Comparison of ENCODE assay signal across 23 mouse cellular contexts in the genomic region with DNA sequence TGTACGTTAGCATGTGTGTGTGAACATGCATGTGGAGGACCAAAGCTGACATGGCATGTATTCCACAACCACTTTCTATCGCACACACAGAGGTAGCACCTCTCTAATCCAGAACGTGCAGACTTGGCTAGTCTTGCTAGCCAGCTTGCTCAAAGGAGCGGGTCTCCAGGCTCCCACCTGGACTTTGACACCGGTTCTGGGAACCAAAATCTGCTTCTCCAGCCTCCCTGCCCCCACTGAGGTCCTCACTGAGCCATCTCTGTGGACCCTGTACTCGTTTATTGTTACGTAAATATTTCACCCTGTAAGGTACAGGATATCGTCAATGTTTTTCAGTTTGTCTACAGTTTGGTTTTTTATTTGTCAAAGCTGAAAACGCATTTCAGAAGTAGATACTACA. TPM values are rescaled to one million over a fixed set of nuclear protein-coding genes. Genes with fewer than 3 reads are reported as not detected.
DNase-seq lines count a peak whose midpoint lies in the region; ATAC-seq and TF ChIP-seq lines count a peak whose summit lies in the region.
"Had no signal": no experiment of that assay in that cellular context is flagged by ENCODE, and none has a peak within 500 bp of the region (broad histone marks: within the 10 kb centered on the region; RNA-seq: fewer than 3 reads in every experiment).

No protein-coding gene starts in this region.

- H3K27ac ChIP-seq in kidney, embryonic 16.5 days (ENCODE audit: low read length) = no peak overlapping the region
- no peak overlapping the region for H3K27ac ChIP-seq in kidney, embryonic 15.5 days
- H3K27ac ChIP-seq in hindbrain, postnatal 0 days = no peak overlapping the region
- H3K27ac ChIP-seq: embryonic facial prominence, embryonic 10.5 days; forebrain, embryonic 13.5 days; heart, adult 2 months; heart, embryonic 15.5 days had no signal

- 92% methylated on average over 9 of the region's 9 CpGs for WGBS in kidney, embryonic 16.5 days
- 87% methylated on average over 9 of the region's 9 CpGs for WGBS in kidney, embryonic 15.5 days
- WGBS in hindbrain, postnatal 0 days = 87% methylated on average over 9 of the region's 9 CpGs

- ATAC-seq in kidney, embryonic 16.5 days (ENCODE audit: low FRiP score, low TSS enrichment) = no peak
- ATAC-seq in kidney, embryonic 15.5 days (replicated peaks; ENCODE audit: low FRiP score) = no peak
- ATAC-seq in hindbrain, postnatal 0 days = no peak
- ATAC-seq: CD4-positive, CD25-positive, alpha-beta regulatory T cell, adult 4 months; forebrain, postnatal 0 days had no signal

- peak; percentile 35 for DNase-seq in cerebellum, adult 11-12 months
- no peak for DNase-seq in cerebellum, postnatal 14 days
- DNase-seq in kidney, adult 11 months = peak; percentile 71
- DNase-seq in kidney, adult 9 months = peak; percentile 73
- peak; percentile 44 for DNase-seq in kidney, postnatal 14 days
- DNase-seq in hindbrain, postnatal 0 days (ENCODE audit: low spot score) = no peak
- DNase-seq: adrenal gland, adult 8-10 months; adrenal gland, postnatal 36 days; B cell, adult 2 months; cerebellum, adult 11 months; forebrain, postnatal 0 days; gastrocnemius, postnatal 14 days; heart, adult 2 months; heart, postnatal 14 days had no signal

- H3K9ac ChIP-seq in kidney, embryonic 16.5 days (replicated peaks; ENCODE audit: low read length) = no peak overlapping the region
- H3K9ac ChIP-seq in kidney, embryonic 15.5 days = no peak overlapping the region
- no peak overlapping the region for H3K9ac ChIP-seq in hindbrain, postnatal 0 days (replicated peaks; ENCODE audit: low read length)
- H3K9ac ChIP-seq: forebrain, embryonic 13.5 days; forebrain, postnatal 0 days; heart, embryonic 15.5 days; hindbrain, embryonic 13.5 days had no signal

- peaks cover 25% of the 10 kb centered on the region for H3K4me1 ChIP-seq in kidney, embryonic 16.5 days (ENCODE audit: insufficient read depth, low read length)
- peaks cover 21% of the 10 kb centered on the region for H3K4me1 ChIP-seq in kidney, embryonic 15.5 days
- no peaks in the 10 kb centered on the region for H3K4me1 ChIP-seq in hindbrain, postnatal 0 days (ENCODE audit: insufficient read depth, low read length)

- no peaks in the 10 kb centered on the region for H3K36me3 ChIP-seq in kidney, embryonic 16.5 days (ENCODE audit: insufficient read depth, low read length)
- H3K36me3 ChIP-seq in kidney, embryonic 15.5 days = no peaks in the 10 kb centered on the region
- H3K36me3 ChIP-seq in hindbrain, postnatal 0 days (ENCODE audit: insufficient read depth, low read length) = no peaks in the 10 kb centered on the region
- H3K36me3 ChIP-seq: embryonic facial prominence, embryonic 10.5 days; G1E; heart, embryonic 15.5 days; hindbrain, embryonic 13.5 days had no signal

- no peak overlapping the region for H3K4me2 ChIP-seq in kidney, embryonic 16.5 days (replicated peaks; ENCODE audit: low read depth, low read length)
- no peak overlapping the region for H3K4me2 ChIP-seq in kidney, embryonic 15.5 days
- no peak overlapping the region for H3K4me2 ChIP-seq in hindbrain, postnatal 0 days (ENCODE audit: low read depth, low read length)
- H3K4me2 ChIP-seq: forebrain, embryonic 13.5 days; heart, embryonic 11.5 days; heart, embryonic 15.5 days; hindbrain, embryonic 13.5 days had no signal

- H3K9me3 ChIP-seq in kidney, embryonic 16.5 days (ENCODE audit: low read length) = no peaks in the 10 kb centered on the region
- no peaks in the 10 kb centered on the region for H3K9me3 ChIP-seq in kidney, embryonic 15.5 days (replicated peaks)
- no peaks in the 10 kb centered on the region for H3K9me3 ChIP-seq in hindbrain, postnatal 0 days (ENCODE audit: low read length)
- H3K9me3 ChIP-seq: embryonic facial prominence, embryonic 10.5 days; forebrain, embryonic 13.5 days; G1E; heart, embryonic 15.5 days; hindbrain, embryonic 13.5 days had no signal

- no peaks in the 10 kb centered on the region for H3K27me3 ChIP-seq in kidney, embryonic 16.5 days (ENCODE audit: insufficient read depth, low read length)
- no peaks in the 10 kb centered on the region for H3K27me3 ChIP-seq in kidney, embryonic 15.5 days
- H3K27me3 ChIP-seq in hindbrain, postnatal 0 days (ENCODE audit: insufficient read depth, low read length) = no peaks in the 10 kb centered on the region
- H3K27me3 ChIP-seq: forebrain, embryonic 13.5 days; heart, embryonic 15.5 days; hindbrain, embryonic 13.5 days had no signal

- no peak for TF ChIP-seq CTCF in hindbrain, postnatal 0 days (IDR thresholded peaks at IDR 0.05; ENCODE audit: low read depth)

- no peak overlapping the region for H3K4me3 ChIP-seq in kidney, embryonic 16.5 days (ENCODE audit: low read length)
- H3K4me3 ChIP-seq in kidney, embryonic 15.5 days (replicated peaks) = no peak overlapping the region
- H3K4me3 ChIP-seq in hindbrain, postnatal 0 days (ENCODE audit: low read length) = no peak overlapping the region
- H3K4me3 ChIP-seq: embryonic facial prominence, embryonic 10.5 days; forebrain, embryonic 13.5 days; heart, adult 2 months; heart, embryonic 15.5 days; hindbrain, embryonic 13.5 days had no signal

RNA-seq across cellular contexts. Expression of a gene that starts 10.2 kb away (rescaled TPM):
- 17.7 and 18.1 TPM in 2 replicates for polyA plus RNA-seq in kidney, embryonic 16.5 days (2015; fragmentation: Nextera tagmentation; extraction: Ambion mirVana)
- polyA plus RNA-seq in kidney, embryonic 15.5 days (2015; fragmentation: Nextera tagmentation; extraction: Ambion mirVana) = 15.3 and 15.5 TPM in 2 replicates
- total RNA-seq in hindbrain, postnatal 0 days (2014; rRNA removed) = 136 and 162 TPM in 2 replicates
- polyA plus RNA-seq in hindbrain, postnatal 0 days (2015; fragmentation: Nextera tagmentation; extraction: Ambion mirVana) = 72.4 and 79.1 TPM in 2 replicates

Comparison
In these comparisons a context has a peak if more than half of its experiments do, and no peak if none do; other contexts are left out.
1. DNase-seq: peak in cerebellum, adult 11-12 months (single experiment), kidney, adult 11 months (single experiment), kidney, adult 9 months (single experiment) and kidney, postnatal 14 days (single experiment); none in cerebellum, postnatal 14 days (0 of 2) and hindbrain, postnatal 0 days (single experiment).